Mouse (Mus musculus) cerebellum, adult 8-10 months (tissue): Measurements from ENCODE around the gene Dysf.
"Not testable (repeated sequence)": the region's sequence is repeated elsewhere in the genome, so short reads cannot be mapped to it uniquely, and the experiment has no call there.

Experiments
- DNase-seq: peaks from one replicate; pipeline ENCODE4 v3.0.0; 2022

Dysf gene

DNA sequence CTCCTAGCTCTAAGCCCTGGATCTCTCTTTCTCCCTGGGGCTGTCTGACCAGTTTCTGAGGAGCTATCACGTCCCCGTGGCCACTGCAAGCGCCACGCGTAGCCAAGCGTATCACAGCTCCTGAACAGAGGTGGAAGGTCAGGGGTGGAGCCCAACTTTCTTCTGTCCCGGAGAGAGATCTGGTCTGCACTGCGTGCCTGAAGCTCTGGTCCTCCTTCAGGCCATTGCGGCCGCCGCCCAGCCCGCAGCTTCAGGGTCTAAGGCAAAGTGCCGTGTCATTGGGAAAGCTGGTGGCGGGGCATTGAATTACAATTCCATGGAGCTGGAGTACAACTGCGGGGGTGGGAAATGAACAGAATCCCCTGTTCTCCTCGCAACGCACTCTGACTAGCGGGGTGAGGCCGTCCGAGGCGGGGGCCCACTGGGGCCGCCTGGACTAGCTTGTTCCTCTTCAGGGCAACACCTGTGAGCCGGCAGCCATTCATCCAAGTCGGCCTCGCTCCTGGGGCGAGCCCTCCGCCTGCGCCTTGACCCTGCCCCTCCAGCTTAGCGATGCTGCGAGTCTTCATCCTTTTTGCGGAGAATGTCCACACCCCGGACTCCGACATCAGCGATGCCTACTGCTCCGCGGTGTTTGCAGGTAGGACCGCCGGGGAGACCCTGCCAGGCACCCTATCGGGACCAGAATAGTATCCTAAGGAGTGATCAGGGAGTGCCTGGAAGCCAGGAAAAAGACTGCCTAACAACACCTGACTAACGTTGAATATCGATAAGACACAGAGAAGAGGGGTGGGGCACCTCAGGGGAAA lies at the start of gene Dysf:
Gene Dysf (plus strand): TSS at position 228 of the 809 bp plus-strand sequence.
- no peak for DNase-seq

DNA sequence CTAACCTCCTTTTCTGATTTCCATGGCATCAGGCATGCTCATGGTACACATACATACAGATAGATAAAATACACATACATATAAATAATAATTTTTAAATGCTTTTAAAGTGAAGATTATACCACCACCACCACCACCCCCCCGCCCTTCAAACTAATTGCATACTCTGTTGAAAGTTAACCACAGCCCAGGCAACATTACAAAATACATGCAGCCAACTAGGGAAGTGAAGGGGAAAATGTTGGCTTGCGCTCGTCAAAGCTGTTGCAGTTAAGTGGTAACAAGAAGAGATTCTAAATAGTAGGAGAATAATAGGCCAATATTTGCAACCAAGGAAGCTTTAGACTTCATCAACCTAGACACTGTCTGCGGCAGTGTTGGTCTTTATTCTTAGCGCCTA lies 20.7 kb upstream of the Dysf start:
- DNase-seq = no peak

DNA sequence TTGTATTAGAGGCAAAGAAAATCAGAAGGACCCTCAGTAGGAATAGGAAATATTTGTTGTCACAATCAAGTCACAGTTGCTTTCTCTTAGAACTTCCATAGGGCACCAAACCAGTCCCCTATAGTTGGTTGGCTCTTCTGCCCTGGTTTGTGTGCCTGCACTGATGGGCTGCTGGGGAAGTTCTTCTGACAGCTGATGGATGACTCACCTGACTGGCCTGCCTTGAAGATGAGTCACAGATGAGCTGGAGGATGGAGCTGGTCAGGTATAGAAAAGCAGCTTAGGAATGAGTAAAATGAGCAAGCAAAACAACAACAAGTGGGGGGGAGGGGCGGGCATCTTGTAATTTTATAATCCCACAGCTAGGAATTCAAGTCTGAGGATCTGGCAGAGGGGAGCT lies 5.7 kb upstream of the Dysf start:
- no peak for DNase-seq

DNA sequence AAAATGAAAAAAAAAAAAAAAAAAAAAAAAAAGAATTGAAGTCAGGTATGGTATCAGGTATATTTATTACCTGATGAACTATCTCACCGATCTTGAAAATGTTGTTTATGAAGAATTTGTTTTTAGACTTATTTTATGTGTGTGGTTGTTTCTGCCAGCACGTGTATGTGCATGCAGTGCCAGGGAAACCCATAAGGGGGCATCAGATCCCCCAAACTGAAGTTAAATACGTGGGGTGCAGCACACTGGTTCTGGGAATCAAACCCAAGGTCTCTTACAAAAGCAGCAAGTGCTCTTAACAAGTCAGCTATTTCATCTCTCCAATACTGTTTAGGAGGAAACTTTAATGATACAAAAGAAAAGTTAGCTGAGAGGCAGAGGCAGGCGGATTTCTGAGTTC lies 4.1 kb upstream of the Dysf start:
- DNase-seq = no peak

DNA sequence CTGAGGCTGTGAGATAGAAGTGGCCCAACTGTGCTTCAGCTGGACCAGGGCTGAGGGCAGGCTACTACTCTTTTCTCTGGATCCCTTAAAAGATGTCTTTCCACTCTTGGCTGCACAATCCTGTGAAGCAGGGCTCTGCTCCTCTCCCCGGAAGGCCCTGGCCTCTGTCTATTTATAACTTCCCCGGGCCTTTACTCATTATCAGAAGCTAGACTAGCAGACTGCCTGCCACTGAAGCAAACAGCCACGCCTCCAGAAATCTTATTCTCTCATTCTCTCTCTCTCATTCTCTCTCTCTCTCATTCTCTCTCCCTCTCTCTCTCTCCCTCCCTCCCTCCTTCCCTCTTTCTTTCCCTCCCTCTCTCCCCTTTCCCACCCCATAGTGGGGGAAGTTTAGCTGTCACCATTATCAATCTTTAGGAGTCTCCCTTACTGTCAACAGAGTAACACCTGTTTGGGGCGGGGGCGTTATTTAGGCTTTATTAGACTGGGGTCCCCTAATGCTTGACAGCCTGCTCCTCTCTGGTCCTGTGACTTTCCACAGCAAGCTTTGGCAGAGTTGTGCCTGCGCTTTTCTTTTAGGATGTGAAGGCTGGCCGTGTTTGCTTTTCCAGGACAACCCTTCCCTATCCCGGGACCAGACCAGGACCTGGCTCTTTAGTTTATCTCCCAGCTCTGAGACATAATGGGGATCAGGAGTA lies 932 bp downstream of the Dysf start:
- DNase-seq = no peak

DNA sequence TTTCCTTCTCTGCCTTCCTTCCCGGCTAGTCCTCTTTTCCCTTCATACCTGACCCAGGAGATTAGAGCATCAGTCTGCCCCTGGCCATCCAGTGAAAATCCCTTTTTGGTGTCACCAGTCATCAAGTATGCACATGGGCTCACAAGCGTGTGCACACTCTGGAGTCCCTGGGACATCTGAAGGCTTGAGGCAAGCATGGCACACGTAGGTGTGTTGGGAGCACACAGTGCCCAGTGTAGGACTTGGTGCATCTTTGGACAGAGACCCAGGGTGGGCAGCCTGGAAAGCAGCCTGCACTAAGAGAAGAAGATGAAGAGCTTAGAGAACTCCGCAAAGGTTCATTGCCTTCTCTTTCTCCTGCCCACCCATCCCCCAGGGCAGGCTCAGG lies 1.5 kb downstream of the Dysf start:
- DNase-seq = no peak

DNA sequence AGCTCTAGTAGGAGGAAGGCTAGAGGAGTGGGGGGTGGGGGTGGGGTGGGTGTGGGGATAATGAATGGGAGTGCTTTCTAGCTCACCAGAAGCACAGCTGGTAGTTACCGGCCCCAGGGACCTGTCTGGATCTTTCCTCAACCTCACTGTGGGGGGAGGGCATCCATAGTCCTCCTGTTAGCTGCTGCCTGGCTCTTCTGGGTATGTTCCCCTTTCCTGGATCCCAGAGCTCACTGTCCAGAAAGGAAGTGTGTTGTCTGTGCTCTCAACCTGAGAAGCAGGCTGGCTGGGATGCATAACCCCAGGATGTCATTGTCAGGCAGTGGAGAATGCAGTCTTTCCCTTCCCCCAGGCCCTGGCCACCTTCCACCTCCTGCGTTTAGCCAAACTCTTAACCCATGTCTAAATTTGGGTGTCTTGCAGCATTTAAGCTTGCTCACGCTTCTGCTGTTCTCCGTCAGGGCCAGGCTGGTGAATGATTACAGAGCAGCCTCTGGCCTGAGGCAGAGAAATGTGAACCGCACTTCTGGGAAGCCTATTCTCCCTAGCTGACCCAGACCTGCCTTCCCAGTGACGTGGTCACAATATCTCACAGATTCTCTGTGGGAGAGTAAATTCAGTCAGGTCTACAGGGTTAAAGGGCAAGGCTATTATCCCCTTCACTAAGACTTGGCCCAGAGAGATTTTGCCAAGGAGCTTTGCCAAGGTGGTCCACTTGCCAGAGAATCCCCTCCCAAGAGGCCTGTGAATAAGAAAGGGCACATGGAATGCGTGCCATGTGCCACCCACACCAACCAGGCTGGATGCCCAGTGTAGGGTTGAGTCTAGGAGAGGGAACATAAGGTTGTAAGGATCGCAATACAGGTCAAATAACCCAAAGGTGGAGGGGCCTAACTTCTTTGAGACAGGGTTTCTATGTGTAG lies 2.2 kb downstream of the Dysf start:
- no peak for DNase-seq

DNA sequence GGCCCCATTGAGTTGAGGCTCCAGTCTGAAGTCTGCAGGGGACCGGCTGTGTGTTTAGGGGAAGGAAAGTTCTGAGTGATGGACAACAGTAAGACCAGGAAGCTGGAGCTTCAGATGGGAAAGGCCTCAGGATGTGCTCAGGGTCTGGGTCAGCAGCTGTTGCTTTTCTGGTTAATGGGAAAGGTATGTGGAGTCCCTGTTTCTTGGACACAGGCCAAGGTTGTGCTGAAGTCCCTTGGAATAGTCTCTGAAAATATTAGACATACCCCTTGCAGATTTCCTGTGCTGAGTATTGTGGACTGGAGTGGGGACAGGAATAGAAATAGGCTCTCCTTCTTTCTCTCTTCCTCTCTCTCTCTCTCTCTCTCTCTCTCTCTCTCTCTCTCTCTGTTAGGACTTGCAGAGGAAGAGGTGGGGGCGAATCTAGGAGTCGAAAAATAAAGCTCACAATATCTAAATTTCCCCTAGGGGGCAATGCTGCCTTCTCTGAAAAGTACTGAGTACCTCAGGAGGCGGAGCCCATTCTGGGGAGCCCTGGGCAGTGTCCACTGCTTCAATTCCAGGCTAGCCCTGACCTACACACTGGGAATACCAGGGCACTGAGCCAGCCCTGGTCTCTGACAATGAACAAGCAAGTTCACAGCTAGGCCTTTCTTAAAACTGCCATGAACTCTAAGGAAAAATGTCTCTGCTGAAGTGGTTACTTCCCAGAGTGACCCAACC lies 6.7 kb downstream of the Dysf start:
- not testable (repeated sequence) for DNase-seq

DNA sequence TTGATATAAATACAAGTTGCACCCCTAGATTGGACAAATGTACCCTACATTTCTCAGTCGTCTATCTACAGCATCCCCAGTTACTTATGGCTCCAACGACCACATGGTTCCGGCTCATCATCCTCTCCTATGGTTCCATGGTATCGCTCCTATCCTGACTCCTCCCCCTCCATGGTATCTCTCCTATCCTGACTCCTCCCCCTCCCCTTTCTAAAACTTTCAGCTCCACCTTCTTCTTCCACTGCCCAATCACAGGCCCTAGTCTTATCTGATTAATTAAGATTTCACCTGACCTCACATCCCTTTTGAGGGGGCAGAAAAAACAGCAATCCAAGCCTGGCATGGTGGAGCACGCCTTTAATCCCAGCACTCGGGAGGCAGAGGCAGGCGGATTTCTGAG lies 8.5 kb downstream of the Dysf start:
- no peak for DNase-seq

DNA sequence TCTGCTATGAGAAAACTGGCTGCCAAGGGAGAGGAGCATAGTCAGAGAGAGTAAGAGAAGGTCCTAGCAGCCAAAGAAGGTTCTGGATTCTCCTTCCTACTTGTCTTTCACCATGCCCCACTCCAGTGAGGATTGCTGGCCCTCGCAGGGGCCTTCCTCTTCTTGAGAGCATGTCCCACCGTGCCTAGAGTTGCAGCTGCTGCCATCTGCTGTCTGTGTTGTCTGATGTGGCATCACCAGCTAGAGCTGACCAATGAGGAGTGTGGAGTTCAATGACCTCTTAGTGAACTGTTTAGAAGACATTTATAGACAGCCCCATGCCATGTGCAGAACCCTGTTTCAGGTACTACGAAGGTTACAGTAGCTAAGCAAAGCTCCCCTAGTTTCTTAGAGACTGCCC lies 9.0 kb downstream of the Dysf start:
- DNase-seq = no peak

DNA sequence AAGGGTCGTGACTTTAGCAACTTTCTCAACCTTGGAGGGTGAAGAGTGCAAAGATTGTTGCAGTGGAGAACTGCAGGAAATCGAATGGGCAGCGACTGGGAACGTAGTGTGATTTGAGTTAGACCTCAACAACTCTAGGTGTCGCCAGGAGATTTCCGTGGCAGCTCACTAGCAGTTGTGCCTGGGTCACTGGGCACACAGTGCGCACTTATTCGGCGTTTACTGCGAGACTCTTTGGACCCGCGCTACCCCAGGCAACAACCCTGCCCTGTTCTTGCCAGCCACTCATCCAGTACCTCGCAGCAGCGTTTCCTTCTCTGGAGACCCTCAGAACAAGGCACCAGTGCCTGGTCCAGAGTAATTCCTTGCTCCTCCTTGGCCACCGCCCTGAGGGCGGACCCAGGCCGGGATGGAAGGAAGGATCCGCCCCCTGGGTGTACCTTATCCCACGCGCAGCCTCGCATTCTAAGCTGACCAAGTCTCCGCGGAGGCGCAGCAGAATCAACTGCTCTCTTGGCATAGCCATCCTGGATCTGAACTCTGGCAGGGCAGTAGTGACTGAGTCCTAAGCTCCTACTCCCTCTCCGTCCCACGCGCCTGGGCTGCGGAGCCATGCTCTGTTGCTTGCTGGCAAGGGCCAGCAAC lies 10.6 kb downstream of the Dysf start:
- DNase-seq = no peak

DNA sequence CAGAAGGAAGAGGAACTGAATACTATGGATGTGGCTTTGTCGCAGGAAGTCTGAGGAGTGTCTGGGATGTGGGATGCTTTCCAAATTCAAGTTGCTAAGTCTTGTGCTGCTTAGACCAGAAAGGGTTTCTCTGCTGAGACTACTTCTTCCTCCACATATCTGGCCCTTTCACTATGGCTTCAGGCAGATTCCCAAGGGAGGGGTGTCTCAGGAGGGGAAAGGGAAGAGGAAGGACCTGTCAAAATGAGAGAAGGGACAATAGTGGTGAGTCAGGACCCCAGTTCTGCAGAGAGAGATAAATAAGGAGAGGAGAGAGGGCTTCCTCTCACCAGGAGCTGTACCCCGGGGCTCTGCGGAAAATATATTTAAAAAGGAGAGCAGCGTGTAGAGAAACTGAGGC lies 11.6 kb downstream of the Dysf start:
- DNase-seq = no peak

DNA sequence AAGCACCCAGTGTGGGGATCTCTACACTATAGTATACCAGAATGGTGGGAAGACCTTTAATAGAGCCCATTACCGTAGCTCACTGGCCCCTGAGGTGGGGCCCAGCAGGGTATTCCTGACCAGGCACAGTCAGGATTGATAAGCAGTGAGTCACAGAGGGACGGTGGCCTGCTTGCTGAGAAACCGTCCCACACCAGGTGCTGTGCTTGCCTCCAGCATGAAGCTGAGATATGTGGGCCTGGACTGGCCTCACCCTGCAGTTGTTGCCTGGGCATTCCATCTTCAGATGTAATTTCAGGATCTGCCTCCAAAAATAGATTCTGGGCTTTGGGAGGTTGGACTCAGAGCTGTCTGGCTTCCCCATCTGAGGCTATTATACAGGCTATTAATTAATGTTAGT lies 13.6 kb downstream of the Dysf start:
- DNase-seq = no peak

DNA sequence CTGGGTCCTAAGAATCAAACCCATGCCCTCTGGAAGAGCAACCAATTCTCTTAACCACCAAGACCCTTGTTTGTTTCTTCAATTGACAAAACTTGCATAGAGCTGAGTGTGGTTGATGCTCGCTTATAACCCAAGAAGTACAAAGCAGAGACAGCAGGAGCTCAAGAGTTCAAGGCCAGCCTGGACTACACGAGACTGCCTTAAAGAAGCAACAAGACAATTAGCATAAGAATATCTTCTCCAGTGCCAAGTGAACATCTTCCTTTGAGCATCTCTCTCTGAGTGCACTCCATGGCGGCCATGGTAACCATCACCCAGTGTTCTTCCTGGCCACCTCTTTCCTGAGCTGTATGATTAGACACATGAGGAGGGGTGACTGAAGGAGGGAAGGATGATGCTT lies 17.2 kb downstream of the Dysf start:
- no peak for DNase-seq

DNA sequence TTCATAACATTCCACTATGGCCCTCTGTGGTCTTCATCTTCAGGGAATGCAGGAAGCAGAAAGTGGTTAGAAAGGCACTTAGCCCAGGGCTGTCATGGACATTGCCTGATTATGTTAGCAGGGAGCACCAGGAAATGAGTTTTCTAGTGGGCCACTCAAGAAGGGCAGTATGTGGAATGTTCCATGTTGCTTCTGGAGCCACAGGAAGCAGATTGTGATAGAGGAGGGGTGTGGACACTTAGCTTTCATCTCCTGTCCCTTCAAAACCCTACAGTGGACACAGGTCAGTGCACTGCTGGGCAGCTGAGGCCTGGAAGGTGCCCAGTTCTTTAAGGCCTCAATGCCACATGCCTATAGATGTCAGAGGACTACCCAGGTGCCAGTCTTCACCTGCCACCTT lies 20.4 kb downstream of the Dysf start:
- DNase-seq = no peak

DNA sequence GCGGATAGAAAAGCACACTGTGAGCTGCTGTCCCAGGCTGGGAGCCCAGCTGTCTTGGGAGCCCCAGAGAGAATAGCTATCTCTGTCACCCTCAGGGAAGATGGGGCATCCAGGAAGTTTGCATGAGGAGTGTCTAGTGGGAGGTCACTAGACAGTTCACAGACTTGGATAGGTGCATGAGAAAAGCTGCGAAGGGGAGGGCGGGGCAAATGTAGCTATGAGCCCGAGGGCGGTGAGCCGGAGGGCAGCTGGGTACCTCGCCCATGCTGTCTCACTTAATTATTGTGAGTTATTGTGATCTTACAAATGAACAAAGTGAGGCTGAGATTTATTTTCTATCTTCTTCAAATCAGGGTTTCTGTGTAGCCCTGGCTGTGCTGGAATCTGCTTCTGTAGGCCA lies 21.4 kb downstream of the Dysf start:
- no peak for DNase-seq

DNA sequence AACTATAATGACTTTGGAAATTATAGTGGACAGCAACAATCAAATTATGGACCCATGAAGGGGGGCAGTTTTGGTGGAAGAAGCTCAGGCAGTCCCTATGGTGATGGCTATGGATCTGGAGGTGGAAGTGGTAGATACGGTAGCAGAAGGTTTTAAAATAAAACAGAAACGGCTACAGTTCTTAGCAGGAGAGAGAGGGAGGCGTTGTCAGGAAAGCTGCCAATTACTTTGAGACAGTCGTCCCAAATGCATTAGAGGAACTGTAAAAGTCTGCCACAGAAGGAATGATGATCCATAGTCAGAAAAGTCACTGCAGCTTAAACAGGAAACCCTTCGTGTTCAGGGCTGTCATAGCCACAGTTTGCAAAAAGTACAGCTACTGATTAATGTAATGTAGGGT lies 24.1 kb downstream of the Dysf start:
- not testable (repeated sequence) for DNase-seq

DNA sequence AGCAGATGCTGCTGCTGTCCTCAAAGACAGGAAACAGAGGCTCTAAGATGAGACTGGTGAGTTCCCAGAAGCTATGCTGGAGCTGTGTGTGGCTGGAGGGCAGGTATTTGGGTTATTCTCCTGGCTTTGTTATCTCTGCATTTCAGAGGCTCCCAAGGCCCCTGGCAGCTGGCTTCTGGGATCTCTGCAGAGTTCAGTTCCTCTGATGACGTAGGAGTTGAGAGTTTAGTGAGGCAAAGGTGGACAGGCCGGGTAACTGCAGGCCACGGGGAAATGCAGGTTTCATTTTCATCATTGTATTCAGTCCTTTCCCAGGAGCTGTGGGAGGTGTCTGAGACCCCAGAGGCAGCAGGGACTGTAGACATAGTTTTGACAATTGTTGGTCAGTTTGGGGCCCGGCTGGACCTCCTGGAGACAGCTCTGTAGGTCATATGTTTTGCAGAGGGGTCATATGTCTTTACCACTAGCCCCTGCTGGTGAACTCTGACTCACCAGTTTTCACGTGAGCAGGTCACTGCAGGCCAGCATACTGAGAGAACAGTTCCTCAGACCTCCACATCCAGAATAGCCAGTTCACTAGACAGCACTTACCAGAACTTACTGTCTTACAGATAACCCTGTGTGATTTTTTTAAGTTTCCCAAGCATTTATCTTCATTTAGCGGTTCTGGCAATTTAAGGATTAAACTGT lies 35.0 kb downstream of the Dysf start:
- no peak for DNase-seq

DNA sequence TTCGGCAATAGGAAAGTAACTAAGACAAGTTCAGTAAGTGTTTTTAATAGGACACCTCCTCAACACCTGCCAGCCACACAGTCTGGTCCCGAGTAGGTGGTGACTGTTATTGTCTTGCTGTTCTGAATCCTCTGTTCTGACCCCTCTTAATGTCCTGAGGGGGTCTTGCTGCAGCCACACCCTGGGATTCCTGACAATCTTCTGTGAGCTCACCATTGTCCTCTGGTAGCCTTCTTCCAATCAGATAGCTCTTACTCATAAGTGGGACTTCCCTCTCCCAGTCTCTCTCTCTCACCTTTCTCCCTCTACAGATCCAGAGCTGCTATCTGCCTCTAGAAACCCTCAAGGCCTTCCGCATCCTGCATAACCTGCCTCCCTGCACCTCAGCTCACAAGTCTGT lies 36.3 kb downstream of the Dysf start:
- no peak for DNase-seq

DNA sequence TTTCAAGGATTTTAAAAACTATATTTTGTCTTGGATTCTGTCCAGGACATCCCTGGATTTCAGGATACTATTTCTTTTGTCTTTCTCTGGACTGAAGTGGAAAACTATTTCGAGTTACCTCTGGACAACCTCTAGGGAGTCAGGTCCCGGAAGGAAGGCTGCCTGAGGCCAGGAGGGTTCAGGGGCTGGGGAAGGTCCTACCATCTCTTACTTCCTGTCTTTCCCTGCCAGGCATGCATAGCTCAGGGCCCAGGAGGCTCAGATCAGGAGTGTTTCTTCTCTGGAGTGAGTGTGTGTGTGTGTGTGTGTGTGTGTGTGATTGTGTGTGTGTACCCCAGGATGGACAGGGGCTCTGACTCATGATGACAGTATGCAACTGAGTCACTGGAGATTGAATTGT lies 40.5 kb downstream of the Dysf start:
- DNase-seq = no peak

DNA sequence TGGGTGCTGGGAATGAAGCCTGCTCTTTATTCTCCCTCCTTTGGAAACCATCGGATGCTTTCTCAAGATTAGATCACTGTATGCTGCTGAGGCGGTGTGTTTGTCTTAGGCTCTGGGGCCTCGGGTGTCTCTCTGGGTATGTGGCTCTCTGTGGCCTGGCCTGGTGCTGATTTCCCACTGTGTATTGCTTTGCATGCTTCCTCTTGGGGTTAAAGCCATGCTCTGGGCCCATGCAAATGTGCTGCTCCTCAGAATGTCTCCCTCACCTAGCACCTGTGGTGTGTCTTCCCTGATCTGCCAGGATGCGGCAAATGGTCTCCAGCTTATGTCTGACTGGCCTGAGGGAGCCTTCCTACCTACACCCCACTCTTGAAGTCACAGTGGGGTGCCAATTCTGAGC lies 41.8 kb downstream of the Dysf start:
- DNase-seq = no peak

DNA sequence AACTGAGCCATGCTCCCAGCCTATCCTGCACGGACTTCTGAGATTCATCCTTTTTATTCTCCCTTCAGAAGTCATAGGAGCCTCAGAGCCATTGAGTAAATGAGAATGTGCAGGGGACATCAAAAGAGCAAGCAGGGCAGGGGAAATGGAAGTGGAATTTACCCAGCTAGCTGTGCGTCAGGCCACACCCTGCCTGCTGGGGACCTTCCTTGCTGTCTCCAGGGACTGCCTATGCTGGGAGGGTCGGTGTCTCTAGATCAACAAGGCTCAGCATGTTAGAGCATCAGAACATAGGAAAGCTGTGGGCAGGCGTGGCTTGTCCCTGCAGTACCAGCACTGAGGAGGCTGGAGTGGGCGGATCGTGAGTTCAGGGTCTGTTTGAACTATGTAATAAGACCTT lies 42.6 kb downstream of the Dysf start:
- no peak for DNase-seq
